Mouse (Mus musculus) stomach, postnatal 0 days (tissue): Measurements from ENCODE around the gene Amy2a5.
"Not testable (repeated sequence)": the region's sequence is repeated elsewhere in the genome, so short reads cannot be mapped to it uniquely, and the experiment has no call there.

Source experiments
- CTCF ChIP-seq: IDR thresholded peaks from 2 replicates; pipeline ENCODE4 v1.5.1; 2016; ENCODE audit warnings: antibody characterized with exemption, low read depth, mild to moderate bottlenecking, moderate library complexity
- EP300 ChIP-seq: optimal IDR thresholded peaks from 2 replicates; pipeline ENCODE3; 2016; ENCODE audit warnings: antibody characterized with exemption

- not testable (repeated sequence) for TF ChIP-seq CTCF, EP300
These were observed at the start of gene Amy2a5 for GRCm38 (mm10) chr3:113258737-113259136.
